Mouse (Mus musculus) hindbrain, embryonic 10.5 days (tissue): ENCODE measurements at regions not wholly inside any gene's neighbourhood (a gene's known extent, or its start where the extent isn't known, plus 50 kb on each side); places are given as distances from the start of the nearest gene placed in this dataset.
A peak's percentile ranks its signal among the peaks of the same experiment; 100 is the strongest.

Source experiments
- DNase-seq: peaks from one replicate; pipeline ENCODE4 v3.0.0-alpha.2; 2017; ENCODE audit warnings: low spot score
- H3K27ac ChIP-seq: fragments of 300-500 bp; sonication (generic); 2 replicates; pipeline ENCODE4 v1.5.1; 2016; ENCODE audit warnings: mild to moderate bottlenecking, moderate library complexity
- H3K27me3 ChIP-seq: fragments of 300-500 bp; sonication (generic); 2 replicates; pipeline ENCODE4 v1.6.1; 2016; ENCODE audit warnings: mild to moderate bottlenecking; ENCODE audit not compliant: poor library complexity, insufficient read depth, severe bottlenecking
- H3K36me3 ChIP-seq: fragments of 300-500 bp; sonication (generic); 2 replicates; pipeline ENCODE4 v1.6.1; 2016; ENCODE audit warnings: mild to moderate bottlenecking, moderate library complexity
- H3K4me1 ChIP-seq: fragments of 300-500 bp; sonication (generic); replicated peaks from 2 replicates; pipeline ENCODE4 v1.6.1; 2016; ENCODE audit warnings: mild to moderate bottlenecking
- H3K4me3 ChIP-seq: fragments of 300-500 bp; sonication (generic); 2 replicates; pipeline ENCODE4 v1.5.1; 2016; ENCODE audit warnings: mild to moderate bottlenecking, moderate library complexity
- H3K9me3 ChIP-seq: fragments of 300-500 bp; sonication (generic); 2 replicates; pipeline ENCODE4 v1.6.1; 2016; ENCODE audit warnings: mild to moderate bottlenecking, moderate library complexity
- WGBS: fragments of 180-500 bp; shearing (Covaris S2); methylation state at CpG from one replicate; pipeline ENCODE4 v1.1.7; 2016; 5-methylcytosine and 5-hydroxymethylcytosine counted together

GRCm38 (mm10) chr19:15366951-15367350 lies 580.2 kb downstream of the Psat1 start:
- H3K4me3 ChIP-seq: no peak overlapping the region
- H3K27ac ChIP-seq: no peak overlapping the region
- H3K9me3 ChIP-seq: no peaks in the 10 kb centered on the region
- no peaks in the 10 kb centered on the region for H3K27me3 ChIP-seq
- DNase-seq: no peak
- H3K4me1 ChIP-seq: no peaks in the 10 kb centered on the region
- 42% methylated on average over 2 of the region's 2 CpGs for WGBS
- H3K36me3 ChIP-seq: no peaks in the 10 kb centered on the region

- H3K27me3 ChIP-seq: no peaks in the 10 kb centered on the region
- no peaks in the 10 kb centered on the region for H3K4me1 ChIP-seq
- WGBS: 93% methylated on average over 3 of the region's 3 CpGs
- no peak overlapping the region for H3K27ac ChIP-seq
- no peaks in the 10 kb centered on the region for H3K36me3 ChIP-seq
- H3K4me3 ChIP-seq: no peak overlapping the region
- DNase-seq: no peak
- no peaks in the 10 kb centered on the region for H3K9me3 ChIP-seq
Observed at GRCm38 (mm10) chr19:15357181-15357580, 590.0 kb downstream of the Psat1 start.

- no peaks in the 10 kb centered on the region for H3K4me1 ChIP-seq
- no peak overlapping the region for H3K4me3 ChIP-seq
- H3K36me3 ChIP-seq: no peaks in the 10 kb centered on the region
- DNase-seq: no peak
- H3K27ac ChIP-seq: no peak overlapping the region
- H3K9me3 ChIP-seq: no peaks in the 10 kb centered on the region
- WGBS: 94% methylated on average over 3 of the region's 3 CpGs
- H3K27me3 ChIP-seq: peaks cover 2% of the 10 kb centered on the region; the same call in 1 of the 2 replicates
Observed at GRCm38 (mm10) chr19:15348356-15348755, 598.8 kb downstream of the Psat1 start.

- Histone ChIP-seq H3K36me3 (no peaks in the 10 kb centered on the region), H3K4me3 (no peak overlapping the region), H3K4me1 (peaks cover 15% of the 10 kb centered on the region), H3K27ac (no peak overlapping the region), H3K27me3 (peaks cover 29% of the 10 kb centered on the region), H3K9me3 (no peaks in the 10 kb centered on the region)
- 90% methylated on average over 1 of the region's 1 CpGs for WGBS
- DNase-seq: no peak
Observed at GRCm38 (mm10) chr19:15342229-15342628, 604.9 kb downstream of the Psat1 start.

- H3K4me1 ChIP-seq: peaks cover 15% of the 10 kb centered on the region
- H3K36me3 ChIP-seq: no peaks in the 10 kb centered on the region
- H3K27me3 ChIP-seq: peaks cover 29% of the 10 kb centered on the region
- peak overlapping the region; percentile 35 for H3K4me3 ChIP-seq
- DNase-seq: peak; percentile 60
- H3K9me3 ChIP-seq: no peaks in the 10 kb centered on the region
- WGBS: 29% methylated on average over 19 of the region's 19 CpGs
- H3K27ac ChIP-seq: peak overlapping the region; percentile 29; the same call in 1 of the 2 replicates
Observed at GRCm38 (mm10) chr19:15340305-15340983, 606.7 kb downstream of the Psat1 start.

DNA sequence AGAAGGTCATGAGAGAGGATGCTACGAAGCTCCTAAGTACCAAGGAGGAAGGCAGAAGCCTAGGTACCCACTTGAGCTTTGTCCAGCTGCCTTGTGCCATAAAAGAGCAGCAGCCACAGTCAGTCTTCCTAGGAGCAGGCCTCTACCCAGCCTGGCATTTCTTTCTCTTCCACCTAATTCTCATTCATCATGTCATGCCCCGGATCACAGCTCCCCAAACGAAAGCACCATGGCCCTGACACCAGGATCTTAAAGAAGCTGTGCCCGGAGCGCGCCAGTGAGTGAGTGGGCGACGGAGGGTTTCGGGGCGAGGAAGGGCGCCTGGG lies 607.2 kb downstream of the Psat1 start:
- Histone ChIP-seq H3K27ac (peak overlapping the region; percentile 29; the same call in 1 of the 2 replicates), H3K27me3 (peaks cover 29% of the 10 kb centered on the region), H3K4me1 (peaks cover 15% of the 10 kb centered on the region), H3K4me3 (peak overlapping the region; percentile 35), H3K9me3 (no peaks in the 10 kb centered on the region), H3K36me3 (no peaks in the 10 kb centered on the region)
- no peak for DNase-seq
- WGBS: 38% methylated on average over 11 of the region's 11 CpGs

DNA sequence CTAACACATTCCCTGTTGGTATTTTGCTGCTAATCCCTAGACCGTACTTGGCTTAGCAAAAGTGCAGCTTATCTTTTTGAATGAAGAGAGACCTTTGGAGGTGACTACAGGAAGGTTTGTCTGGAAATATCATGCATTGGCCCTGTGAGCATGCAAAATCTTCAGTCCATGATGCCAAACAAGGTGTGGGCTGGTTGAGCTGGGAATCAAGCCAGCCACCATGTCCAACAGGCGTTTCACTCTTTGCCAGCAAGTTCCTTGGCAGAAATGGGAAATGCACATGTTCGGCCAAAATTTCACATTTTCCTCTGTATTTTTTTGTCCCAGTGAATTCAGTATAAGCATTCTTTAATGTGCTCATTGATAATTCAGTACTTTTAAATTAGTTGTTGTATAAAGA lies 617.0 kb downstream of the Psat1 start:
- Histone ChIP-seq H3K27me3 (0 out of 2 replicates have a peak, but pooled peaks cover 4% of the 10 kb centered on the region), H3K36me3 (no peaks in the 10 kb centered on the region), H3K4me1 (no peaks in the 10 kb centered on the region; the same call in 1 of the 2 replicates), H3K4me3 (no peak overlapping the region), H3K9me3 (no peaks in the 10 kb centered on the region), H3K27ac (no peak overlapping the region)
- DNase-seq: no peak
- 91% methylated on average over 3 of the region's 3 CpGs for WGBS

DNA sequence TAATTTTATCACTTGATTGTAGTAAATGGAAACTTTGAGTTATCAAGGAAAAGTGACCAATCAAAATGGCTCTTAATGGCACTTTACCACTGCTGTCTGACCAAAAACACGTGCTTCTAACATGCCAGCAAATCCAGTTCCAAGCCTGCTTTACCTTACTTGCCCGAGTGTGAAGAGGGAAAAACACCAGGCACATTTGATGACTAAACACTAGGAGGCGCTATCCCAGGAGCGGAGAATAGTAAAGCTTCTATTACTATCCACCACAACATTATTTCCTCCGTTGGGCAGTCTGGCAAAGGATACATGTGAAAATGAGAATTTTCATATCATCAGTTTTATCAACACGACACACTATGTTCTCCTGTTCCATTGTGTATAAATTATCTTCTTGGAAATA lies 647.7 kb downstream of the Psat1 start:
- Histone ChIP-seq H3K4me3 (no peak overlapping the region), H3K27me3 (no peaks in the 10 kb centered on the region), H3K36me3 (no peaks in the 10 kb centered on the region), H3K27ac (no peak overlapping the region), H3K4me1 (no peaks in the 10 kb centered on the region), H3K9me3 (no peaks in the 10 kb centered on the region)
- no peak for DNase-seq
- 42% methylated on average over 6 of the region's 6 CpGs for WGBS

DNA sequence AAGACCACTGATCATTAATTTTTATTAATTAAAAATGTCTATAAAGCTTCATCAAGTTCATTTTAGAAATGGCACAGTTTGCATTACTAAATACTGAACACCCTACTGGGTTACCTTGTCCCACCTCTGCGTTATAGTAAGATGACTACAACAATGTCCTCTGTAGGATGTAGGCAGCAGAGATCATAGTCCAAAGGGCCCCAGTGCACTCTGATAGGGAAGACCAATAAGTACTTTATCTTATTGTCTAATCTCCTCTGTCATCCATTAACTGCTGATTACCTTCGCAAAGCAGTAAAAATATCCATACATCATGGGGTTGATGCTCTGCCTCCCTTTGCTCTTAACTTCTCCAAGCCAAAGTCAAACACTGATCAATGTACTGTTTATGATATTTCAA lies 662.1 kb downstream of the Psat1 start:
- H3K27ac ChIP-seq: no peak overlapping the region
- H3K9me3 ChIP-seq: no peaks in the 10 kb centered on the region
- 96% methylated on average over 2 of the region's 2 CpGs for WGBS
- DNase-seq: no peak
- H3K36me3 ChIP-seq: no peaks in the 10 kb centered on the region
- H3K27me3 ChIP-seq: no peaks in the 10 kb centered on the region
- H3K4me3 ChIP-seq: no peak overlapping the region
- no peaks in the 10 kb centered on the region for H3K4me1 ChIP-seq

DNA sequence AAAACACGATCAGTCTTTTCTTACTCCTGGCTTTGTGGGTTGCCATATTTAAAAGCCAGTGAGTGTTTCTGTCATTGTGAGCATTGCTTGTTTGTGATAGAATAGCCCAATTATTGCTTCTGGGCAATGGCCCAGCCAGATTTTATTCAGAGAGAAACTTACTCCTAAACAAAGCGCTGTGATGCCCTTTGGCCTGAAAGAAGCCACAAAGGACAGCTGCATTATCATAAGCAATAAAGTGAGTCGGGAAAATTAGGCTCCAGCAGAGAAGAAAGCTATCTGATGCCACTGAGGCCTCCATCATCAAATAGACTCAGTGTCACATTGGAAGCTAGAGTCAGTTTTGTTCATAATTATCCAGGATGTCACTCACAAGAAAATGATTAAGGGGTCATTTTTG lies 644.9 kb upstream of the Tle4 start:
- DNase-seq: no peak
- no peaks in the 10 kb centered on the region for H3K27me3 ChIP-seq
- no peak overlapping the region for H3K27ac ChIP-seq
- H3K36me3 ChIP-seq: no peaks in the 10 kb centered on the region
- H3K4me3 ChIP-seq: no peak overlapping the region
- WGBS: 37% methylated on average over 3 of the region's 3 CpGs
- no peaks in the 10 kb centered on the region for H3K9me3 ChIP-seq
- H3K4me1 ChIP-seq: peaks cover 4% of the 10 kb centered on the region; the same call in 1 of the 2 replicates

GRCm38 (mm10) chr19:15230129-15230927 lies 632.5 kb upstream of the Tle4 start:
- Histone ChIP-seq H3K36me3 (no peaks in the 10 kb centered on the region), H3K27ac (no peak overlapping the region), H3K4me3 (no peak overlapping the region), H3K4me1 (no peaks in the 10 kb centered on the region), H3K27me3 (no peaks in the 10 kb centered on the region), H3K9me3 (no peaks in the 10 kb centered on the region)
- no peak for DNase-seq
- 73% methylated on average over 2 of the region's 2 CpGs for WGBS

DNA sequence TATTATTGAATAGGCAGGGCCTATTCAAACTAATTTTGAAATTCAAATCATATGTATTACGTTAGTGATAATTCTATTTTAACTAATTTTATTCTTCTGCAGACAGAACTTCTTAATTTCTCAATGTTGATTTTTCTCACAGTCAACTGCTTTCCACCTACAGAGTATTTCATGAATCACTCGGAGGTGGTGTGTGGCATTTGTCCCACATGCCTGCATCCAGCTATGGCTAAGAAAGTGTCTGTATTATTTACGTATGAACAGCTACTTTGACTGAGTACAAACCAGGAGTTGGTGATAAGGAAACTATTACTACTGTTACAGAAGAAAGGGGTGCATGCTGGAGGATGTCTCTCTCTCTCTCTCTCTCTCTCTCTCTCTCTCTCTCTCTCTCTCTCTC lies 619.5 kb upstream of the Tle4 start:
- 88% methylated on average over 3 of the region's 3 CpGs for whole genome bisulfite sequencing
- Histone ChIP-seq H3K4me3 (no peak overlapping the region), H3K4me1 (no peaks in the 10 kb centered on the region), H3K27me3 (no peaks in the 10 kb centered on the region), H3K36me3 (no peaks in the 10 kb centered on the region), H3K9me3 (no peaks in the 10 kb centered on the region), H3K27ac (no peak overlapping the region)
- no peak for DNase-seq

DNA sequence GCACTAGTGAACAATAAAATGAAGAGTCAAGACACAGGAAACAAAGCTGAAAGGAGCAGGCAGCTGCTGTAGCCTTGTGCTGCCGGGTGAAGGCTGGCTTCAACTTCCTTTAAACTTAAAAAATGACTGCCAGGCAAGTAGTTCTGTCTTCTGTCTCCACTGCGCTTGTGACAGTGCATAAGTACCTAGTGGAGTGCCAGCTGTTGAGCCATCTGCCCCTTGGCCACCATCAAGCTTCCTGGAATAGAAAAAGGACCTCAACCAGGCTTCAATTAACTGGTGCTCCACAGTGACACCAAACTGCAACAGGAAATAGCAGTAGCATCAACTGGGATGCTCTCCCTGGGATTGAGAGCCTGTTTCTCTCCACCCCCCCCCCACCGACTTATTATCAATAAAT lies 616.8 kb upstream of the Tle4 start:
- no peak overlapping the region for H3K4me3 ChIP-seq
- no peaks in the 10 kb centered on the region for H3K27me3 ChIP-seq
- WGBS: 77% methylated on average over 3 of the region's 3 CpGs
- no peaks in the 10 kb centered on the region for H3K9me3 ChIP-seq
- H3K36me3 ChIP-seq: no peaks in the 10 kb centered on the region
- no peak overlapping the region for H3K27ac ChIP-seq
- DNase-seq: no peak
- H3K4me1 ChIP-seq: no peaks in the 10 kb centered on the region
